Mouse (Mus musculus) CH12.LX (cell line): ENCODE measurements around the gene Olfr554. TPM values are rescaled to one million over a fixed set of nuclear protein-coding genes. Genes with fewer than 3 reads are reported as not detected.

Source experiments
- DNase-seq: peaks from one replicate; pipeline ENCODE4 v3.0.0-alpha.2; 2013; ENCODE audit errors: extremely low read depth
- H3K27ac ChIP-seq: 2 replicates; pipeline ENCODE4 v1.5.1; 2012; ENCODE audit warnings: low read depth, mild to moderate bottlenecking, control low read depth, moderate library complexity; ENCODE audit not compliant: insufficient read depth
- H3K27me3 ChIP-seq: replicated peaks from 2 replicates; pipeline ENCODE3; 2012; ENCODE audit warnings: inconsistent platforms
- H3K36me3 ChIP-seq, 2 experiments: replicated peaks in 1 of 2; 2 replicates each; pipeline versions ENCODE3 to v1.6.1; 2012; ENCODE audit warnings: inconsistent platforms in 1 of 2, low read length in 1 of 2, mild to moderate bottlenecking in 1 of 2, mixed read lengths in 1 of 2, moderate library complexity in 1 of 2; ENCODE audit not compliant: control insufficient read depth in 1 of 2, insufficient read depth in 1 of 2
- H3K4me1 ChIP-seq, 2 experiments: 2 replicates each; pipeline ENCODE4 v1.6.1; 2012; ENCODE audit warnings: inconsistent platforms in 1 of 2, moderate library complexity in 1 of 2; ENCODE audit not compliant: insufficient read depth in 2 of 2, control insufficient read depth in 1 of 2
- H3K4me2 ChIP-seq: 2 replicates; pipeline ENCODE4 v1.6.1; 2012; ENCODE audit warnings: low read depth, mild to moderate bottlenecking, control low read depth; ENCODE audit not compliant: poor library complexity, insufficient read depth, severe bottlenecking
- H3K4me3 ChIP-seq, 3 experiments: fragments of 150-350 bp in 1 of 3; sonication (generic) in 1 of 3; replicated peaks in 1 of 3; 2 replicates each; pipeline versions ENCODE3 to v1.5.1; 2011 to 2012; ENCODE audit warnings: low read depth in 2 of 3, low read length in 2 of 3, mild to moderate bottlenecking in 2 of 3, moderate library complexity in 2 of 3, control low read depth in 1 of 3, improper control_type of control experiment in 1 of 3, inconsistent platforms in 1 of 3, mixed read lengths in 1 of 3; ENCODE audit not compliant: poor library complexity in 1 of 3
- H3K79me2 ChIP-seq: replicated peaks from 2 replicates; pipeline ENCODE4 v1.6.1; 2012; ENCODE audit warnings: mild to moderate bottlenecking, moderate library complexity; ENCODE audit not compliant: control insufficient read depth, poor library complexity, insufficient read depth, severe bottlenecking; ENCODE audit errors: extremely low read depth
- H3K9ac ChIP-seq: 2 replicates; pipeline ENCODE4 v1.6.1; 2012; ENCODE audit warnings: low read depth, mild to moderate bottlenecking, control low read depth, moderate library complexity; ENCODE audit not compliant: insufficient read depth
- H3K9me3 ChIP-seq: replicated peaks from 2 replicates; pipeline ENCODE3; 2012; ENCODE audit warnings: low read length, inconsistent platforms, mixed read lengths
- CHD1 ChIP-seq: IDR thresholded peaks from 2 replicates; pipeline ENCODE4 v1.6.1; 2012; ENCODE audit warnings: low read depth, low read length, improper control_type of control experiment, inconsistent platforms
- EP300 ChIP-seq: IDR thresholded peaks from 2 replicates; pipeline ENCODE4 v1.6.1; 2011; ENCODE audit warnings: low read length, improper control_type of control experiment
- GABPA ChIP-seq: IDR thresholded peaks from 2 replicates; pipeline ENCODE4 v1.6.1; 2012; ENCODE audit warnings: low read depth, low read length, improper control_type of control experiment, inconsistent platforms; ENCODE audit not compliant: insufficient replicate concordance
- JUND ChIP-seq: conservative IDR thresholded peaks from 2 replicates; pipeline ENCODE4 v1.6.1; 2011; ENCODE audit warnings: low read depth, low read length, improper control_type of control experiment
- KAT2A ChIP-seq: IDR thresholded peaks from 2 replicates; pipeline ENCODE4 v1.6.1; 2012; ENCODE audit warnings: low read length, improper control_type of control experiment, inconsistent platforms; ENCODE audit not compliant: insufficient replicate concordance
- MAFK ChIP-seq: IDR thresholded peaks from 2 replicates; pipeline ENCODE4 v1.6.1; 2011; ENCODE audit warnings: low read length, improper control_type of control experiment; ENCODE audit not compliant: insufficient replicate concordance
- MAZ ChIP-seq: IDR thresholded peaks from 2 replicates; pipeline ENCODE4 v1.6.1; 2012; ENCODE audit warnings: low read depth, mild to moderate bottlenecking, inconsistent platforms, low read length, improper control_type of control experiment, moderate library complexity
- MXI1 ChIP-seq: IDR thresholded peaks from 2 replicates; pipeline ENCODE4 v1.6.1; 2011; ENCODE audit warnings: mild to moderate bottlenecking, low read depth, low read length, improper control_type of control experiment
- MYC ChIP-seq: IDR thresholded peaks from 2 replicates; pipeline ENCODE4 v1.6.1; 2011; ENCODE audit warnings: low read depth, mild to moderate bottlenecking, improper control_type of control experiment, low read length
- POLR2AphosphoS2 ChIP-seq: IDR thresholded peaks from 2 replicates; pipeline ENCODE4 v1.6.1; 2011; ENCODE audit warnings: low read depth, low read length, improper control_type of control experiment
- TCF12 ChIP-seq: IDR thresholded peaks from 2 replicates; pipeline ENCODE4 v1.6.1; 2014; ENCODE audit warnings: low read depth, mild to moderate bottlenecking, inconsistent platforms, low read length, improper control_type of control experiment
- ZMIZ1 ChIP-seq: IDR thresholded peaks from 2 replicates; pipeline ENCODE4 v1.6.1; 2012; ENCODE audit warnings: low read depth, mild to moderate bottlenecking, inconsistent platforms, low read length, improper control_type of control experiment
- dilution Hi-C: fragments of 300-500 bp; cut with MboI; formaldehyde crosslinking; loops from 2 replicates; pipeline ENCODE4 v1.14.3; 2020; ENCODE audit warnings: low sequenced_read_pairs; ENCODE audit not compliant: extremely low pct_unique_long_range_greater_than_20kb, extremely low pct_ligation_motif_present
- in situ Hi-C: fragments of 300-500 bp; cut with MboI; formaldehyde crosslinking; loops from 3 replicates; pipeline ENCODE4 v1.14.3; 2019; ENCODE audit warnings: low sequenced_read_pairs, low pct_ligation_motif_present, low pct_unique_long_range_greater_than_20kb, mixed read lengths
- polyA plus RNA-seq: library from polyadenylated mRNA; unstranded; fragments of >175 nt; gene quantifications from 2 replicates; pipeline ENCODE4 v1.2.1, GENCODE M21; 2012; ENCODE audit warnings: low read depth; ENCODE audit not compliant: insufficient read length
- total RNA-seq, 2 experiments: library from RNA; depleted of rRNA; stranded (reverse); fragments of 300-350 nt in 1 of 2; fragments of >200 nt in 1 of 2; gene quantifications; 2 replicates each; pipeline ENCODE4 v1.2.3; 2012 to 2014

The Olfr554 gene
- not detected in 2 replicates for total RNA-seq (2012; rRNA removed)
- not detected in 2 replicates for total RNA-seq (2014; rRNA removed)
- not detected in 2 replicates for polyA plus RNA-seq

DNA sequence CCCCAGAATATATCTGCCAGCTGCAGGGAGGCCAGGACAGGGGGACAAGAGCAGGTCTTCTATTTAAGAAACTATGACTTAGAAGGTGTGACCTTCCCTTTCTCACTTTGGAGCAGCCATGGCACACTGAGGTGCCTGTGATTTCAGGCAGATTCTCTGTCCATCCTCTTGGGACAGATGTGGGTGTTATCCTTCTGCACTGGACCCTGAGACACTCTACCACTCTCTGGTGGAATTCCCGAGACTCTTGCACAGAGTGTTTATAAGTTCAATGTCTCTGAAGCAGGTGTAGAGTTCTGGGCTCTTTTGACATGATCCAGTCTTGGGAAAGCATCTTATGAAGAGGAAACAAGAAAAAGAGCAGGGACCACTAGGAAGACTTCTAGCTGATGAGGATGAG, at the start of gene Olfr554:
Gene Olfr554 (plus strand): TSS at position 301 of the 400 bp plus-strand sequence.
- no peaks in the 10 kb centered on the region for H3K79me2 ChIP-seq
- no peak for TF ChIP-seq ZMIZ1
- no peak for TF ChIP-seq EP300
- TF ChIP-seq MAZ = no peak
- TF ChIP-seq GABPA = no peak
- no peak for TF ChIP-seq JUND
- TF ChIP-seq MYC = no peak
- TF ChIP-seq CHD1 = no peak
- TF ChIP-seq, all 38 proteins: peak for 0
- no peaks in the 10 kb centered on the region for H3K27me3 ChIP-seq
- no peaks in the 10 kb centered on the region for H3K9me3 ChIP-seq
- dilution Hi-C loops (no loop called here), in situ Hi-C loops (loop anchor here (5.0 kb wide), 1 partner anchor 131 kb away; no protein-coding TSS in a partner anchor)
- no peaks in the 10 kb centered on the region for H3K4me1 ChIP-seq
- no peak for DNase-seq
- no peak within 1 kb of the TSS for H3K9ac ChIP-seq
- no peak within 1 kb of the TSS for H3K4me2 ChIP-seq
- no peaks in the 10 kb centered on the region for H3K36me3 ChIP-seq
- H3K27ac ChIP-seq = no peak within 1 kb of the TSS
- H3K4me3 ChIP-seq = no peak within 1 kb of the TSS

- H3K79me2 ChIP-seq = no peaks in the 10 kb centered on the region
- in situ Hi-C loops = no loop called here
- no peak within 1 kb of the TSS for H3K9ac ChIP-seq
- no peak for TF ChIP-seq MAFK
- no peak for TF ChIP-seq MXI1
- no peak for TF ChIP-seq POLR2AphosphoS2
- TF ChIP-seq ZMIZ1 = no peak
- no peak for TF ChIP-seq TCF12
- no peak for TF ChIP-seq KAT2A
- no peak for TF ChIP-seq JUND
- TF ChIP-seq, all 38 proteins: peak for 0
- Histone ChIP-seq H3K27ac (no peak within 1 kb of the TSS), H3K4me2 (no peak within 1 kb of the TSS), H3K36me3 (no peaks in the 10 kb centered on the region), H3K9me3 (no peaks in the 10 kb centered on the region), H3K4me1 (peaks cover 0 to 9% of the 10 kb centered on the region in 2 experiments; a peak in 2 of 4 replicates), H3K27me3 (no peaks in the 10 kb centered on the region), H3K4me3 (no peak within 1 kb of the TSS)
- dilution Hi-C loops = no loop called here
- DNase-seq = no peak
These were observed 46.4 kb upstream of the Olfr554 start, which contains the start of gene Olfr551 for GRCm38 (mm10) chr7:102591786-102592185. TSS of gene Olfr551 (minus strand) at chr7:102591886.
